Mouse (Mus musculus) forebrain, embryonic 13.5 days (tissue): Measurements from ENCODE around the gene Tmprss13. TPM values are rescaled to one million over a fixed set of nuclear protein-coding genes. Genes with fewer than 3 reads are reported as not detected.

ENCODE experiments used
- ATAC-seq: fragments of 200-750 bp; cut with Nextera tagmentation; 2 replicates; pipeline ENCODE4 v1.8.0; 2017
- H3K27ac ChIP-seq: fragments of 300-500 bp; sonication (generic); 2 replicates; pipeline ENCODE4 v1.5.1; 2015; ENCODE audit warnings: inconsistent platforms, mild to moderate bottlenecking, moderate library complexity
- H3K27me3 ChIP-seq: fragments of 300-500 bp; sonication (generic); 2 replicates; pipeline ENCODE4 v1.6.1; 2015; ENCODE audit warnings: mild to moderate bottlenecking, inconsistent platforms
- H3K36me3 ChIP-seq: fragments of 300-500 bp; sonication (generic); 2 replicates; pipeline ENCODE4 v1.6.1; 2015; ENCODE audit warnings: mild to moderate bottlenecking, inconsistent platforms; ENCODE audit not compliant: poor library complexity, severe bottlenecking
- H3K4me1 ChIP-seq: fragments of 300-500 bp; sonication (generic); 2 replicates; pipeline ENCODE4 v1.6.1; 2015; ENCODE audit warnings: inconsistent platforms
- H3K4me2 ChIP-seq: fragments of 300-500 bp; sonication (generic); 2 replicates; pipeline ENCODE4 v1.6.1; 2015; ENCODE audit warnings: inconsistent platforms, mild to moderate bottlenecking, moderate library complexity
- H3K4me3 ChIP-seq: fragments of 300-500 bp; sonication (generic); 2 replicates; pipeline ENCODE4 v1.5.1; 2015; ENCODE audit warnings: mild to moderate bottlenecking, inconsistent platforms
- H3K9ac ChIP-seq: fragments of 300-500 bp; sonication (generic); 2 replicates; pipeline ENCODE4 v1.6.1; 2015; ENCODE audit warnings: mild to moderate bottlenecking, inconsistent platforms
- H3K9me3 ChIP-seq: fragments of 300-500 bp; sonication (generic); replicated peaks from 2 replicates; pipeline ENCODE4 v1.6.1; 2016; ENCODE audit warnings: inconsistent platforms
- WGBS: fragments of 180-500 bp; shearing (Covaris S2); methylation state at CpG from one replicate; pipeline ENCODE4 v1.1.7; 2015; 5-methylcytosine and 5-hydroxymethylcytosine counted together
- polyA plus RNA-seq: library from polyadenylated mRNA; unstranded; fragments of >200 nt; fragmentation: Nextera tagmentation; extraction: Ambion mirVana; gene quantifications from 2 replicates; pipeline ENCODE4 v1.2.1, GENCODE M21; 2015

Tmprss13 gene
- polyA plus RNA-seq, 1 experiment from 2014 or later = not detected

DNA sequence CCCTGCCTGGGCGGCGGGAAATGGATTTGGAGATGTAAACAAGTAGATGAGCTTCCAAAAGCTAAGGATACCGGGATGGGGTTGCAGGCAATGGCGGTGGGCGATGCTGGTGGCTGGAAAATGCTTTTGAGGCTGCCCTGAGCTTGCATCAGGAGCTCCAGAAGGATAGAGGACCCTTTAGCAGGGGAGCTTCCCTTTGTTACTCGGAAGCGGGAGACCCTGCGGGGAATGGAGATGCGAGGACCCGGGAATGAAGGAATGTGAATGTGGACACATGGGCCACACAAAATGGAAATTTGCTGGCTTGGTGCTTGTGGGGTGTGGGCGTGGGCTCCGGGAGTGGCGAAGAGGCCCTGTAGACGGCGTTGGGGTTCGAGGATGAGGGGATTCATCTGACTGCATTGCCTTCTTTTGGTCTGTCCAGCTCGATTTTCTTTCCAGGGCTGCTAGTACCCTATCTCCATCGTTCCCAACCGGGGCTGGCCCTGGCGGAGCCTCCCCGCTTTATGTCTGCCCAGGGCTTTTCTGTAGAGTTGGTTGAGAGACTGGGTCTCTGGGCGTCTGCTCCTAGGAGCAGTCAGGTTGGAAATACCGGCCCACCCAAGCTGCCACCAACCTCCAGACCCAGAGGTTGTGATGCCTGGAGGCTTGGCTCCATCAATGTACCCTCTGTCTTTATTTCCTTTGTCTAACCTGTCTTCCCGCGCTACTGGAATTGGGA is 51.9 kb downstream of the Tmprss13 start:
- Histone ChIP-seq H3K27ac (peak overlapping the region; percentile 83), H3K4me3 (peak overlapping the region; percentile 78), H3K27me3 (no peaks in the 10 kb centered on the region), H3K9ac (peak overlapping the region; percentile 87), H3K9me3 (no peaks in the 10 kb centered on the region), H3K4me1 (peaks cover 36% of the 10 kb centered on the region), H3K36me3 (peaks cover 8% of the 10 kb centered on the region; the same call in 1 of the 2 replicates), H3K4me2 (peak overlapping the region; percentile 83)
- whole genome bisulfite sequencing = 2% methylated on average over 25 of the region's 25 CpGs
- ATAC-seq = peak; percentile 31

DNA sequence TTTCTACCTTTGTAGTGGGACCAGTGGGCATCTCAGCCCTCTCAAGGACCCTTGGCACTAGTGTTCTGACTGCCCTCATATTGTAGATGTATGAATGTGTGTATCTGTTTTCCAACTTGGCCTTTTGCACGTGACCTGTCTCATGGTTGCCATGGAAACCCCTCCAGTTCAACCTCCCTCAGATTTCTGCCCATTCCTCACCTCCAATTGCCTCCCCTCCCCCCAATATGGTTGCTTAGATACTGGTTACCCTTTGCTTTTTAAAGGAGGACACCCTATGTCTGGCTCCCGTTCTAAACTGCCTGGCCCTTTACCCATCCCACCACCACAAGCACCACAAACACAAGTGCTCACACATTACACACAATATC is 52.4 kb downstream of the Tmprss13 start:
- Histone ChIP-seq H3K4me3 (peak overlapping the region; percentile 78), H3K27me3 (no peaks in the 10 kb centered on the region), H3K4me2 (peak overlapping the region; percentile 83), H3K4me1 (peaks cover 38% of the 10 kb centered on the region), H3K9ac (peak overlapping the region; percentile 87), H3K27ac (peak overlapping the region; percentile 83), H3K9me3 (no peaks in the 10 kb centered on the region), H3K36me3 (peaks cover 10% of the 10 kb centered on the region; the same call in 1 of the 2 replicates)
- WGBS = 0% methylated on average over 2 of the region's 2 CpGs
- ATAC-seq = peak; percentile 63

- Histone ChIP-seq H3K27me3 (no peaks in the 10 kb centered on the region), H3K27ac (no peak overlapping the region), H3K4me1 (peaks cover 53% of the 10 kb centered on the region), H3K4me3 (no peak overlapping the region), H3K36me3 (peaks cover 20% of the 10 kb centered on the region; the same call in 1 of the 2 replicates), H3K9ac (no peak overlapping the region), H3K9me3 (no peaks in the 10 kb centered on the region), H3K4me2 (no peak overlapping the region)
- no peak for ATAC-seq
- 84% methylated on average over 3 of the region's 3 CpGs for WGBS
Observed at GRCm38 (mm10) chr9:45373896-45374295, 55.0 kb downstream of the Tmprss13 start.

DNA sequence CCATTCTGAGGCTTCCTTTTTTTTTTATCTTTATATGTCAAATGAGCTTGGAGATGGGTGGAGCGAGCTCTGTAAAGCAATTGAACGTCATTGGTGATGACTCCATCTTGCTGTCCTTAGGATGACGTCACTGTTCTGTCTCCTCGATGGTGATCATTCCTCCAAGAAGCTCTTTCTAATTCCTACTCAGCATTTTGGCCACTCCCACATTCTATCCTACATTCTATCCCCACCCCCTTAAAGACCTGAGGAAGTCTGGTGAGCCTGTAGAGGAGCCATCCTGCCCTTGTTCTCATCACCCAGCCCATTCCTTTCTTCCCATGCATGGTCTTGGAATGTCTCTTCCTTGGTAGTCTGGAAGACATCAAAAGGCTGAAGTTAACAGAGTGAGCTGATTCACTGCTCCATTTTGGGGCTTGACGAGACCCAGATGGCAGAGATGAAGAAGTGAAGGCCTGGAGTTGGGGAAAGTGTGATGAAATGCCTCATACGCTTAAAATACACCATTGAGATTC is 56.1 kb downstream of the Tmprss13 start:
- Histone ChIP-seq H3K4me2 (no peak overlapping the region), H3K36me3 (peaks cover 20% of the 10 kb centered on the region; the same call in 1 of the 2 replicates), H3K9me3 (no peaks in the 10 kb centered on the region), H3K4me1 (peaks cover 55% of the 10 kb centered on the region), H3K4me3 (no peak overlapping the region), H3K27me3 (no peaks in the 10 kb centered on the region), H3K9ac (no peak overlapping the region), H3K27ac (no peak overlapping the region)
- 96% methylated on average over 6 of the region's 6 CpGs for WGBS
- ATAC-seq = no peak

- H3K36me3 ChIP-seq = peaks cover 20% of the 10 kb centered on the region; the same call in 1 of the 2 replicates
- no peak overlapping the region for H3K4me2 ChIP-seq
- H3K4me3 ChIP-seq = no peak overlapping the region
- no peaks in the 10 kb centered on the region for H3K9me3 ChIP-seq
- no peak for ATAC-seq
- WGBS = 87% methylated on average over 4 of the region's 4 CpGs
- H3K27ac ChIP-seq = no peak overlapping the region
- no peaks in the 10 kb centered on the region for H3K27me3 ChIP-seq
- no peak overlapping the region for H3K9ac ChIP-seq
- peaks cover 64% of the 10 kb centered on the region for H3K4me1 ChIP-seq
Observed at GRCm38 (mm10) chr9:45376427-45376826, 57.5 kb downstream of the Tmprss13 start.

DNA sequence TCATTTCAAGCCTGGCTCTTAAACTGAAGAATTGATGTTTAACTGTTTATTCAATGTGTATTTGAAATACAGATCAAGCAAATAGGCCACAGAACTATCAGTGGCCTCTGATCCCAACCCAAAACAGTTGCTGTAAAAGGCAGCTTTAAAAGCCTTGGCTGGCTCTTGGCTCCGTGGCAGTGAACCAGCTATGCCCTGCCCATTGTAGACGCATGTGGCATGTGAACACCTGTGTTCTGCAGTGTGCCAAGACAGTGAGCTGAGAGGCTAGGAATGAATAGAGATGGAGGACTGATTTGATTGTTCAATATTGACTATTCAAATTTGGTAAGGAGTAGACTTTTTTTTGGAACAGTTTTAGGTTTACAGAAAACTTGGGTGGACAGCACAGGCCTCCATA is 58.0 kb downstream of the Tmprss13 start:
- Histone ChIP-seq H3K27me3 (no peaks in the 10 kb centered on the region), H3K4me3 (no peak overlapping the region), H3K9me3 (no peaks in the 10 kb centered on the region), H3K36me3 (peaks cover 20% of the 10 kb centered on the region; the same call in 1 of the 2 replicates), H3K4me2 (no peak overlapping the region), H3K9ac (no peak overlapping the region), H3K4me1 (peaks cover 64% of the 10 kb centered on the region), H3K27ac (no peak overlapping the region)
- no peak for ATAC-seq
- WGBS = 85% methylated on average over 2 of the region's 2 CpGs

DNA sequence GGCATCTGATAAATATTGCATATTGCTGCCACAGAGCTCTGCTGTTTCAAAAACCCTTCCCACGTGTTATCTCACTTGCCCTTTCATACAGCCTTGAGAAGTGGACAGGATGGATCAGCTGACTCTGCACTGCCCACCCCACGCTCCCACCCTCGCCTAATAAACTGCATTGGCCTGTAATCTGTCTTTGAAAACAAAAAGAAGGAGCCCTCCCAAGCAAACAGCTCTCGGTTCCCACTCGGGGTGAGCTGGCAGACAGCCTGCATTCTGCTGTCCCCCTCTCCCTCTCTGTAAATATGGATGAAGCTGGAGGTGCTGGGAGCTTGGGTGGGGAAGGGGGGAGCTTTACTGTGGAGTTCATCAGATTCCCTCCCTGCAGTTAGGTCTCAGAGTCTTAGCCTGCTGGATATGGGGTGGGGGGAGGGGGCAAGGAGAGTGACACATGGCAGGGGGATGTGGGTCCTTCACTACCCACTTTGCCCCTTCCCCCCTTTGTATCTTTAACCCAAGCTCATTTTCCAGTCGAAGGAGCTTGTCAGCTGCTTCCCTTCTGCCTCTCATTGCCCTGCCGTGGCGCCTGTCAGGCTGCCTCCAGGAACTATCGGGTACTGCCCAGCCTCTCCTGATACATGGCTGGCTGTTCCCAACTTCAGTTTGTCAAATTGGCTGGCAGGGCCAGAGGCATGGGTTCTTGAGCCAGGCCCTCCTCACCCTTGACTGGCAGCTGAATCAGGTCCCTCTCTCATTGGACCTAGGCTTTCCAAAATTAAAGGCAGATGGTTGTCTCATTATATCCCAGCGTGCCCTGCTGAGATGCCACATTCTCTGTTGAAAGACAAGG is 61.7 kb downstream of the Tmprss13 start:
- no peak overlapping the region for H3K4me3 ChIP-seq
- WGBS = 25% methylated on average over 10 of the region's 10 CpGs
- H3K27me3 ChIP-seq = no peaks in the 10 kb centered on the region
- peaks cover 14% of the 10 kb centered on the region; the same call in 1 of the 2 replicates for H3K36me3 ChIP-seq
- peak; percentile 83 for ATAC-seq
- H3K9ac ChIP-seq = no peak overlapping the region
- H3K4me2 ChIP-seq = peak overlapping the region; percentile 19
- H3K27ac ChIP-seq = peak overlapping the region; percentile 74
- peaks cover 61% of the 10 kb centered on the region for H3K4me1 ChIP-seq
- H3K9me3 ChIP-seq = no peaks in the 10 kb centered on the region

- Histone ChIP-seq H3K27me3 (no peaks in the 10 kb centered on the region), H3K4me2 (no peak overlapping the region), H3K4me3 (no peak overlapping the region), H3K4me1 (peaks cover 51% of the 10 kb centered on the region), H3K9me3 (no peaks in the 10 kb centered on the region), H3K9ac (no peak overlapping the region), H3K36me3 (peaks cover 9% of the 10 kb centered on the region; the same call in 1 of the 2 replicates), H3K27ac (no peak overlapping the region)
- WGBS = 82% methylated on average over 5 of the region's 5 CpGs
- no peak for ATAC-seq
Observed at GRCm38 (mm10) chr9:45382336-45382735, 63.4 kb downstream of the Tmprss13 start.

GRCm38 (mm10) chr9:45382834-45383233 is 63.9 kb downstream of the Tmprss13 start:
- ATAC-seq = no peak
- whole genome bisulfite sequencing = 82% methylated on average over 5 of the region's 5 CpGs
- Histone ChIP-seq H3K27me3 (no peaks in the 10 kb centered on the region), H3K4me1 (peaks cover 51% of the 10 kb centered on the region), H3K4me3 (no peak overlapping the region), H3K4me2 (no peak overlapping the region), H3K9me3 (no peaks in the 10 kb centered on the region), H3K9ac (no peak overlapping the region), H3K36me3 (peaks cover 4% of the 10 kb centered on the region; the same call in 1 of the 2 replicates), H3K27ac (no peak overlapping the region)

DNA sequence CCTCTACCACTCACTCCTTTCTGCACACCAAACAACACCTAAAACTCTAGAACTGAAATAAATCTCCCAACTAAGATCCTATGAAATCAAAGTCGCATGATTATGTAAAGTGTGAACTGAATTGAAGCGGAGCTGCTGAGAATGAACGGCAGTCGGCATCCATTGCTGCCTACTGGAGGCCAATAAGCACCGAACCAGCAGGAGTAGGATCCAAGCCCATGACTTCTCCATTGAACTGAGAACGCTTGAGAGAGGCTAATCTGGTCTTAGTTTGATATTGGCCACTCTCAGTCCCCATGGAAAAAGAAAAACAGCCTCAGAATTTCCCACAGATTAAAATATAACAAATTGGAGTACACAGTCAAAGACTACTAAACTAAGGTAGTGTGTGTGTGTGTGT is 65.0 kb downstream of the Tmprss13 start:
- H3K4me1 ChIP-seq = peaks cover 44% of the 10 kb centered on the region
- H3K4me3 ChIP-seq = no peak overlapping the region
- H3K27ac ChIP-seq = no peak overlapping the region
- no peaks in the 10 kb centered on the region for H3K9me3 ChIP-seq
- no peak overlapping the region for H3K4me2 ChIP-seq
- no peaks in the 10 kb centered on the region for H3K36me3 ChIP-seq
- WGBS = 92% methylated on average over 6 of the region's 6 CpGs
- H3K9ac ChIP-seq = no peak overlapping the region
- no peak for ATAC-seq
- no peaks in the 10 kb centered on the region for H3K27me3 ChIP-seq

GRCm38 (mm10) chr9:45386698-45387097 is 67.8 kb downstream of the Tmprss13 start:
- H3K9ac ChIP-seq = no peak overlapping the region
- no peaks in the 10 kb centered on the region for H3K27me3 ChIP-seq
- 89% methylated on average over 5 of the region's 5 CpGs for WGBS
- H3K27ac ChIP-seq = no peak overlapping the region
- H3K4me3 ChIP-seq = no peak overlapping the region
- H3K4me1 ChIP-seq = peaks cover 18% of the 10 kb centered on the region
- peaks cover 12% of the 10 kb centered on the region for H3K36me3 ChIP-seq
- no peak for ATAC-seq
- H3K9me3 ChIP-seq = no peaks in the 10 kb centered on the region
- no peak overlapping the region for H3K4me2 ChIP-seq
